Mouse (Mus musculus) pancreas, adult 10 weeks (tissue): Measurements from ENCODE around the gene Reep6. TPM values are rescaled to one million over a fixed set of nuclear protein-coding genes. Genes with fewer than 3 reads are reported as not detected.

Experiments used
- polyA plus RNA-seq: library from polyadenylated mRNA; stranded (reverse); fragments of 350-450 nt; fragmentation: Illumina TruSeq; extraction: RNeasy Lipid Tissue Mini Kit (QIAGEN cat#74804); gene quantifications from one replicate; pipeline ENCODE4 v1.2.3, GENCODE M21; 2015; ENCODE audit warnings: low read depth, low replicate concordance; ENCODE audit not compliant: insufficient read depth

Gene Reep6
- 6.4 TPM for polyA plus RNA-seq

DNA sequence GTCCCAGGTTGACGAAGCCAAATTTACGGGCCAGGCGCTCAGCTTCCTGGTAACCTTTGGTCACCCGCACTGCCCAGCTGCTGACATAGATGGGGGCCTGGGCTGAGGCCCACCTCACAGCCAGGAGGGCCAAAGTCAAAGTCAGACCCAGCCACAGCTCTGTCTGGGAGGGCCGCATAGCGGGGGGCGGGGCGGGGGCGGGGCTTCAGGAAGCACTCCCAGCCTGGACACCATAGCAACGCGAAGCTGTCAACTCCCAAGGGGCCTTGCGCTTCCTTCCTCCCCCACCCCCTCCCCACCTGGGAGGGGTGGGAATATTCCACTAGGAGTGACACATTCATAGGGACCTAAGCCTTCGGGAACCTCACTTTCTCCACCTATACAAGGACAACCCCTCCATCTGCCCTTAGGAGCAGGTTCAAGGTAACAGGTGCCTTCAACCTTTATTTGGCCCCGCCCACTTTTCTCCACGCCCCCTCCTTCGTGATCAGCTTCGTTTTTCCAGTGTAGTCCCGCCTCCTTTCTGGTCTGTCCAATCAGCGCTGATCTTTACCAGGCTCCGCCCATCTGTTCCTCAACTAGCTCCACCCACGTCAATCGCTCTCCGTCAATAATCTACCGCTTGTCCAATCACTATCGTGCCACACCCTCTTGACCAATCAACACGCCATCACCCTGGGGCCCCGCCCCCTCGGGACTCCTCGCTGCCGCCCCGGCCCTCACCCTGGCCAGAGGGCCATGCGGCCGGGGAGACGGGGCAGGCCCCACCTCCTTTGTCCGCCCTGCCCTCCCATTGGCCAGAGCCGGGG is at the start of gene Reep6, which contains the start of gene Pcsk4:
TSS of gene Reep6 (plus strand) at position 681 of the 809 bp plus-strand sequence.
TSS of gene Pcsk4 (minus strand) at position 226 of the 809 bp plus-strand sequence.

DNA sequence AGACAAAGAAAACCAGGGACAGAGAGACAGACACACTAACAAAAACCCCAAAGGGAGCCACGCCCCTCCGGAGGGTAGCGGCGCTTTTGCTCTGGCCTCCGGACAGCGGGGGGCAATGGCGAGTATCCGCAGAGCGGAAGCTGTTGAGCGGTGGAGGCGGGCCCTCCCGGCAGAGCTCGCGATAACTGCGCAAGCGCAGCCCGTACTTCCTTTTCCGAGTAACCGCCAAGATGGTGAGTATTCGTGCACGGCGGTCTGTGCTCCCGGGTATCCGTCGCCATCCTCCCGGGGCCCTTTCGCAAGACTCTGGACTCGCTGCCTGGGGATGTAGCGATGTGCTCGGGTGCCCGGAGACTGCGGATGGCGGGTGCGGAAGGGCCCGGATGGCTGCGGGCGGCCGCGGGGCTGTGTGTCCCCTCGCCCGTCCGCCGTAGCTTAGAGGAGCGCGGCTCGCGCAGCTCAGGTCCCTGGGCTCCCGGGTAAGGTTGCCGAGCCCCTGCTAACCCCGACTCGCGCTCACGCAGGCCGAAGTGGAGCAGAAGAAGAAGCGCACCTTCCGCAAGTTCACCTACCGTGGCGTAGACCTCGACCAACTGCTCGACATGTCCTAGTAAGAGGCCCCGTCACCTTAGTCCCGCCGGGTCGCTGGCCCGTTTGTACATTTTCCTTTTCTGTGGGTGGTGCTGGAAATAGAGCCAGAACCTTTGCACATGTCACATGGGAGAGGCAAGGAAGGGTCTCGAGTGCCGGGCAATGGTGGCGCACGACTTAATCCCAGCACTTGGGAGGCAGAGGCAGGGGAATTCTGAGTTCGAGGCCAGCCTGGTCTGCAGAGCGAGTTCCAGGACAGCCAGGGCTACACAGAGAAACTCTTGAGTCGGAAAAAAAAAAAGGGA is 37.3 kb upstream of the Reep6 start, which contains the start of gene Rps15:
TSS of gene Rps15 (plus strand) at position 203 of the 896 bp plus-strand sequence.

DNA sequence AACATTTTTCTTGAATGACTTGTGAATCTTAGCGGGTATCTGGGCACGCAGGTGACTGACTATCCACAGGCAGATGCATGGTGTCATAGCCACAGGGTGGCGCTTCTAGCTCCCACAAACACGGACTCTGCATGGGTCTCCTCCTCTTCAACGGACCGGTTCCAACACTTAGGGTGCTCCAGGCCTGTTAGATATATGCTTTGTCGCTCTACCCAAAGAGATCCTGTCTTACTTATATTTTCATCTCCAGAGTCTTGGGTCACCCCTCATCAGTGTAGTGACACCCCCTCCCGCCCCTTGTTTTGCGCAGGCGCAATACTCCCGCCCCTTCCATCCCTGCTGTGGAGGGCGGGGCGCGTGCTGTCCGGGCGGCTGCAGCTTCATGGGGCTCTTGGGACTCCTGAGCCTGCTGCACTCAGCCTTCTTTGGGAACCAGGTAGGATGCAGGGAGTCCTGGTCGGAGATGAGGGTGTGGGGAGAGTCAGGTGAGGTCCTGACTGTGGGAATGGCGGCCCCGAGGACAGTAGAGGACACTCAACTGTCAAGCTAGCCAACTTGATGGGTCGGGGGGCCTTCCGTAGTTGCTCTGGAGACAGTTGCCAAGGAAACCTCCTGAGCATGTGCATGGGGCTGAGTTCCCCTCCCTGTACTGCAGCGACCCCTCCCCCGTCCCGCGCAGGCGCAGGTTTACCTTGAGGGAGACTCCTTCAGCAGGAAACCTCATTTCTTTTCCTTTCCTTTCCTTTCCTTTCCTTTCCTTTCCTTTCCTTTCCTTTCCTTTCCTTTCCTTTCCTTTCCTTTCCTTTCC is 33.9 kb upstream of the Reep6 start, which contains the start of gene Apc2:
TSS of gene Apc2 (plus strand) at position 360 of the 808 bp plus-strand sequence.

DNA sequence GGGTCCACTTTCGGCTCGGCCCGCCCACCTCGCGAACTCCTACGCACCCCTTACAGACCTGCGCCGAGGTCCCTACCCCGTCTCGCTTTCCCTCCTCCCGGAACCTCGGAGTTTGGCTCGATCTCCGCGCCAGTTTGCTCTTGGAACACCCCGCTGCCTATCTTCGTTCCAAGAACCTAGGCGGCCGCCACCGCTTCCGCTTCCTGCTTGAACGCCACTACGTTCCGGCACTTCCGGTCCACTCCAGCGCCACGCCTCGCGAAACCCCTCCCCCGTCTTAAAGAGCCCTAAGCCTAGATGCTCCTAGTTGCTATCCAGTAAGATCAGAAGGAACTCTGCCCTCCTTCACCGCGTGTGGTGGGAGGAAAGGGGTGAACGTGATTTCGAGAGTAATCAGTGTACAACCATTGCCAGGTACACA is 9.4 kb upstream of the Reep6 start, which contains the start of gene 2310011J03Rik:
TSS of gene 2310011J03Rik (minus strand) at position 198 of the 421 bp plus-strand sequence.

DNA sequence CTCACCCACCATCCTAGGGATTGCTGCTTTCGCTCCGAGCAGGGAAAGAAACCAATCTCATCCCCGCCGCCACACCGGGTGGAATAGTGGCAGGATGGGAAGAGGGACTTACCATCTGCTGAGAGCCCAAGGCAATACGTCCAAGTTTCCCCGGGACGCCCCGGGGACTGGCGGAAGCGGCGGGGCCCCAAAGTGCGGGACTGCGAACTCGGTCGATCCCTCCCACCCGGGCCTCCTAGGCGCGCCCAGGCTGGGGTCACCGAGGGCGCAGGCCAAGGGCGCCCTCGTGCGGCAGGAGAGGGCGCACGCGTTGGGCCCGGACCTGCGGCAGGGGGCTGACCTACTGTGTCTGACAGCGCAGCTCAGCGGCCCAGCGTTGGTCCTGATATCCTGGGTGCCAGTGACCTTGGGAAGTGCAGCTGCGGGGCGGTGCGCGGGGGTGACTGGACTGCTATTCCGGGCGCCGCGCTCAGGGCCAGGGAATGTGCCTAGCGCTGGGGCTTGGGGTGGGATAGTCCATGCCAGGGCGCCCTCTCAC is 18.6 kb downstream of the Reep6 start, which contains the start of gene Adamtsl5:
TSS of gene Adamtsl5 (minus strand) at position 169 of the 538 bp plus-strand sequence.

DNA sequence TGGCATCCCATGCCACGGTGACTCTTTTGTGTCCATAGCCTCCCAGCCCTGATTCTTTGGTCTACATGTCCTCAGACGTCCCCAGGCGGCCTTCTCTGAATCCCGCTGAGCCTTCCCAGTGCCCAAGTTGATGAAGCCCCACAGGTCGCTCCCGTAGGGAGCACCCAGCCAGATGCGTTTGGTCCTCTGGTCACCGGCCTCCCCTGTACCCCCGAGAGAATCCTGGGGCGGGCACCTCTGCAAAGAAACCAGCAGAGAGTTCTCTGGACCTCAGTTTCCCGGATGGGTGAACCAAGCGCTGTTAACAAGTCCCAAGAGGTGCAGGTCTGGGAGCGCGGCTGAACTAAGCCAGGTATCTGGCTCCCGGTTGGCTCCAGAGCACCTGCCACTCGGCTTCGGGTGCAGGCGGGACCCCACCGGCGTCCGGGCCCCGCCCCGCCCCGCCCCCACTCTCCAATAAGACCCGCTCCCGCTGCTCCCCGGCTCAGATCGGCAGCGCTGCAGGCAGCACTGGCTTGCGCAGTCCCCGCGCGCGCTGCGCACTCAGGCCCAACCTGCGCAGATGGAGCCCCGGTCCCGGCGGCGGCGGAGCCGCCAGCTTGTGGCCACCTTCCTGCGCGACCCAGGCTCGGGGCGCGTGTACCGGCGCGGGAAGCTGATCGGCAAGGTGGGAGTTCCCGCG is 26.4 kb downstream of the Reep6 start, which contains the start of gene Plk5:
TSS of gene Plk5 (plus strand) at position 459 of the 682 bp plus-strand sequence.

Other genes with a start within 250 kb of the Reep6 start
- gene Sbno2, start 224.4 kb upstream of the Reep6 start, polyA plus RNA-seq: 6.5 TPM
- gene Stk11, start 214.2 kb upstream of the Reep6 start, polyA plus RNA-seq: 77.4 TPM
- gene Atp5d, start 191.3 kb upstream of the Reep6 start, polyA plus RNA-seq: 84.2 TPM
- 5.9 TPM for gene Cbarp, start 189.1 kb upstream of the Reep6 start, polyA plus RNA-seq
- 10.8 TPM for gene Midn, start 181.7 kb upstream of the Reep6 start, polyA plus RNA-seq
- gene Cirbp, start 164.0 kb upstream of the Reep6 start, polyA plus RNA-seq: 33.4 TPM
- 7.2 TPM for gene 1600002K03Rik, start 157.0 kb upstream of the Reep6 start, polyA plus RNA-seq
- gene Efna2, start 150.5 kb upstream of the Reep6 start, polyA plus RNA-seq: 0.50 TPM
- 16.2 TPM for gene Mum1, start 103.5 kb upstream of the Reep6 start, polyA plus RNA-seq
- 67.2 TPM for gene Ndufs7, start 80.8 kb upstream of the Reep6 start, polyA plus RNA-seq
- gene Gamt, start 68.9 kb upstream of the Reep6 start, polyA plus RNA-seq: 101 TPM
- gene Dazap1, start 68.5 kb upstream of the Reep6 start, polyA plus RNA-seq: 25.5 TPM
- 1,054 TPM for gene Rps15, start 37.5 kb upstream of the Reep6 start, polyA plus RNA-seq
- 0.26 TPM for gene Apc2, start 34.0 kb upstream of the Reep6 start, polyA plus RNA-seq
- gene 2310011J03Rik, start 9.4 kb upstream of the Reep6 start, polyA plus RNA-seq: 7.9 TPM
- 7.0 TPM for gene Pcsk4, start 455 bp upstream of the Reep6 start, polyA plus RNA-seq
- 5.9 TPM for gene Adamtsl5, start 18.5 kb downstream of the Reep6 start, polyA plus RNA-seq
- gene Plk5, start 26.5 kb downstream of the Reep6 start, polyA plus RNA-seq: 0.61 TPM
- gene Mex3d, start 57.7 kb downstream of the Reep6 start, polyA plus RNA-seq: 1.3 TPM
- gene Mbd3, start 69.6 kb downstream of the Reep6 start, polyA plus RNA-seq: 25.4 TPM
- gene Uqcr11, start 76.9 kb downstream of the Reep6 start, polyA plus RNA-seq: 156 TPM
- 9.6 TPM for gene Tcf3, start 103.7 kb downstream of the Reep6 start, polyA plus RNA-seq
- not detected for gene Onecut3, start 164.9 kb downstream of the Reep6 start, polyA plus RNA-seq
- gene Atp8b3, start 209.2 kb downstream of the Reep6 start, polyA plus RNA-seq: not detected
- gene Rexo1, start 231.6 kb downstream of the Reep6 start, polyA plus RNA-seq: 6.7 TPM
- 3.2 TPM for gene Klf16, start 247.4 kb downstream of the Reep6 start, polyA plus RNA-seq